Comparison of ENCODE assay signal across 9 mouse cellular contexts in the genomic region with DNA sequence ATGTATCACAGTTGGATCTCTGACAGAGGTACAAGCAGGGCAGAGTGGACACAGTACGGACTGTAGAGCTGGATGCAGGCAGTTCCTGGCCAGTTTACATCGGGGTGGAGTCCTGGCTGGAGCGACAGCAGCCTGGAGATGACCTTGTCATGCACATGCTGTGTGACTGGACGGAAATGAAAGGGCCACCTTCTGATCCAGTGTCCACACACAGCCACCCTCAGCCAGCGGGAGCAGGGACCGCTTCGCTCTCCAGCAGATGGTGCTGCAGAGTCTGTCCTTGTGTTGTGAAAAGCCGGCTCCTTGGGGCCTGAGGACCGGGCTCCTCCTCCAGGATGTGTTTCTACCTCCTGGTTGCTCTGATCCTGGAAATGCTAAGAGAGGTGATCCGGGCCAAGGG. TPM values are rescaled to one million over a fixed set of nuclear protein-coding genes. Genes with fewer than 3 reads are reported as not detected.
DNase-seq lines count a peak whose midpoint lies in the region; ATAC-seq and TF ChIP-seq lines count a peak whose summit lies in the region.
"Had no signal": no experiment of that assay in that cellular context is flagged by ENCODE, and none has a peak within 500 bp of the region (broad histone marks: within the 10 kb centered on the region; RNA-seq: fewer than 3 reads in every experiment).

No protein-coding gene starts in this region.

- no peaks in the 10 kb centered on the region for H3K4me1 ChIP-seq in stomach, postnatal 0 days (replicated peaks; ENCODE audit: control insufficient read depth, insufficient read depth)

- H3K27me3 ChIP-seq in stomach, postnatal 0 days (ENCODE audit: control insufficient read depth, insufficient read depth, low read length): no peaks in the 10 kb centered on the region
- H3K27me3 ChIP-seq: limb, embryonic 12.5 days had no signal

- no peak overlapping the region for H3K4me3 ChIP-seq in stomach, postnatal 0 days (ENCODE audit: low read depth, low read length)
- H3K4me3 ChIP-seq: limb, embryonic 12.5 days had no signal

- no peak overlapping the region for H3K4me2 ChIP-seq in stomach, postnatal 0 days (replicated peaks; ENCODE audit: low read depth)
- H3K4me2 ChIP-seq: limb, embryonic 12.5 days had no signal

- TF ChIP-seq CTCF in stomach, postnatal 0 days (IDR thresholded peaks at IDR 0.05; ENCODE audit: low read depth): peak; percentile 82

- H3K36me3 ChIP-seq in stomach, postnatal 0 days (ENCODE audit: control insufficient read depth, insufficient read depth, low read length): peaks cover 3% of the 10 kb centered on the region; the same call in 1 of the 2 replicates

- TF ChIP-seq EP300 in stomach, postnatal 0 days (optimal IDR thresholded peaks at IDR 0.05): no peak

- no peak overlapping the region for H3K27ac ChIP-seq in stomach, postnatal 0 days (replicated peaks)
- H3K27ac ChIP-seq: limb, embryonic 12.5 days had no signal

- peak; percentile 53 for DNase-seq in ES-CJ7 (ENCODE audit: low read depth, low spot score)
- peak; percentile 63 to 72 for DNase-seq in adrenal gland, adult 18-20 months (ENCODE audit: low spot score in 2 of 2)
- DNase-seq in embryo, embryonic 10.5 days (ENCODE audit: low spot score): peak; percentile 82
- DNase-seq in heart, postnatal 4 days: peak; percentile 81
- peak; percentile 70 to 85 for DNase-seq in kidney, postnatal 36 days
- peak; percentile 83 for DNase-seq in stomach, postnatal 0 days (ENCODE audit: low spot score)
- DNase-seq in c-Kit-positive CD71-positive TER-119-positive erythroid progenitor cells, embryonic 14.5 days (ENCODE audit: low spot score): no peak

- no peaks in the 10 kb centered on the region for H3K9me3 ChIP-seq in stomach, postnatal 0 days (ENCODE audit: control insufficient read depth, low read length)
- H3K9me3 ChIP-seq: limb, embryonic 12.5 days had no signal

- ATAC-seq in megakaryocyte-erythroid progenitor cell, adult 5-6 weeks (replicated peaks; ENCODE audit: low FRiP score, low TSS enrichment, poor library complexity, severe bottlenecking): 0 out of 2 replicates have a peak, but pooled peaks have one; percentile 11
- peak; percentile 76 for ATAC-seq in stomach, postnatal 0 days (ENCODE audit: low FRiP score, low TSS enrichment)

- no peak overlapping the region for H3K9ac ChIP-seq in stomach, postnatal 0 days (ENCODE audit: low read length)
- H3K9ac ChIP-seq: limb, embryonic 12.5 days had no signal

- WGBS in stomach, postnatal 0 days: 22% methylated on average over 10 of the region's 10 CpGs

RNA-seq across cellular contexts. Expression of a gene that starts 16.3 kb away (rescaled TPM):
- 10 to 100 TPM; 51.6 to 83.8 TPM for total RNA-seq in adrenal gland, adult 18-20 months (2021)
- total RNA-seq in heart, postnatal 4 days (2021): 10 to 100 TPM; 79.0 to 82.5 TPM
- total RNA-seq in megakaryocyte-erythroid progenitor cell, adult 5-6 weeks (2014; fragmentation: Nextera tagmentation): 4.0 and 18.1 TPM in 2 replicates
- total RNA-seq in megakaryocyte-erythroid progenitor cell, adult 5-6 weeks (2017): 0.19 and 8.1 TPM in 2 replicates
- 17.3 and 27.8 TPM in 2 replicates for polyA plus RNA-seq in stomach, postnatal 0 days (2015; fragmentation: Nextera tagmentation; extraction: Ambion mirVana)
